8 mouse cellular contexts compared by ENCODE assay signal in genomic region chr12:29528031-29528771, GRCm38 (mm10). TPM values are rescaled to one million over a fixed set of nuclear protein-coding genes. Genes with fewer than 3 reads are reported as not detected.
DNase-seq lines count a peak whose midpoint lies in the region.

Myt1l (plus strand) TSS chr12:29528384.

- peak; percentile 21 for DNase-seq in embryo, embryonic 10.5 days (ENCODE audit: low spot score)
- no peak for DNase-seq in embryo, embryonic 10 days (ENCODE audit: low spot score)
- peak; percentile 79 for DNase-seq in brain, embryonic 18.5 days (ENCODE audit: low read depth, low spot score)
- DNase-seq in frontal cortex, adult 2 months (ENCODE audit: extremely low spot score in 1 of 2, low spot score in 1 of 2) = peak in 1 of 2 experiments; percentile 62
- DNase-seq in left cerebral cortex, postnatal 36 days (ENCODE audit: low spot score in 2 of 2) = peak; percentile 57 to 67
- peak; percentile 54 for DNase-seq in right cerebral cortex, postnatal 14 days
- no peak for DNase-seq in lung, postnatal 25 days (ENCODE audit: low spot score)
- no peak for DNase-seq in thymus, adult 18-20 months

- intact Hi-C loops in left cerebral cortex, postnatal 36 days (cut with DNase I) = loop anchor here (5.0 kb wide), 1 partner anchor 386 kb away; no protein-coding TSS in a partner anchor

RNA-seq across cellular contexts. Expression of gene Myt1l, which starts in this region (rescaled TPM):
- 82.1 and 82.4 TPM in 2 replicates for polyA plus RNA-seq in frontal cortex, adult 2 months (2012; rRNA removed)
- 100 to 1,000 TPM; 213 to 254 TPM for total RNA-seq in left cerebral cortex, postnatal 36 days (2021)

Comparison
In these comparisons a context has a peak if more than half of its experiments do, and no peak if none do; other contexts are left out.
1. DNase-seq: peak in embryo, embryonic 10.5 days (single experiment), brain, embryonic 18.5 days (single experiment), left cerebral cortex, postnatal 36 days (2 of 2) and right cerebral cortex, postnatal 14 days (single experiment); none in embryo, embryonic 10 days (single experiment), lung, postnatal 25 days (single experiment) and thymus, adult 18-20 months (0 of 2).